Mouse (Mus musculus) frontal cortex, postnatal 36 days (tissue): ENCODE results near the gene Dnaic1.
A peak's percentile ranks its signal among the peaks of the same experiment; 100 is the strongest.

Experiments
- DNase-seq, 2 experiments: peaks; one replicate each; pipeline ENCODE4 v3.0.0; 2022; ENCODE audit warnings: low spot score in 2 of 2

Gene Dnaic1

DNA sequence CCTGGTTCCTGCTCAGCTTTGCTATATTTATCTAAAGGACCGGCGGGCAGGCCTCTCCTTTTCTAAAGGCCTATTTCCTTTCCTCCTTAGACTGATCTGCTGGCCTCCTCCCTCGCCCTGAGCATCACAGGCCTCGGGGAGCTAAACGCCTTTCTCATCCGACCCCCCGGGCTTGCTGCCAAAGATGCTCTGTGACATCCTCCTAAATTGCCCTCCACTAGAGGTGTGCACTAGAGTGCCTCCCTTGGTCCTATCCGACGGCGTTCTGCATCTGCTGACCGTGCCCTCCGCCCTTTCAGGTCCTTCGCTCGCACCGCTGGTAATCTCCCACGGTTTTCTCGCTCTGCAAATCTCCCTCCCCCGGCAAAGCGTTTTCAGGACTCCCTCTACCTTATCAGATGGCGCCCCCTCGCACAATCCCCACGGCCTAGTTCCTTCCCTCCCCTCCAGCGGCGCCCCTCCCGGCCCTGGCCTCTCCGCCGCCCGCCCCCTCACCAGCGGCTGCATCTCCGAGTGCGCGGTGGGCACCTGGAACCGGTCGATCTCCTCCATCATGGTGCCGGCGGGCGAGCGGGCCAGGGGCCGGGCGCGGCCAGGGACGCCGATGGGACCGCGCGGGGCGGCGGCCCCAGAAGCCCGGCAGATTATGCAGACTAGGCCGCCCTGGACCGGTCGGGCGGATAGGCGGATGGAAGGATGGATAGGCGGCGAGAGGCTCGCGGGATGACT is 729 bp upstream of the Dnaic1 start:
- DNase-seq = peak; percentile 50

DNA sequence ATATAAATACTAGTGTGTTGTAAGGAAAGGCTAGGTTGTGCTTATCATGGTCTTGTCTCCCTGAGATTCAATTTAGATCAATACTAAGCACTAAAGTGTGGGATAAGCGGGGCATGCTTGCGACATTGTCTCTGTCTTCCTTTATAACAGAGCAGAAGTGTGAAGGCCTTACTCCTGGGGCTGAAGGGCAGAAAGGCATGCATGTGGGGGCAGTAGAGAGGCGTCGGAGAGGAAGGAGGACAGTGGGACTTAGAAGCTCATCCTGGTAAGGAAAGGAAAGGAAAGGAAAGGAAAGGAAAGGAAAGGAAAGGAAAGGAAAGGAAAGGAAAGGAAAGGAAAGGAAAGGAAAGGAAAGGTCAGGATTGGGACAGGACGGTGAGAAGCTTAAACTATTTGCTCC is 1.9 kb downstream of the Dnaic1 start:
- DNase-seq = no peak

DNA sequence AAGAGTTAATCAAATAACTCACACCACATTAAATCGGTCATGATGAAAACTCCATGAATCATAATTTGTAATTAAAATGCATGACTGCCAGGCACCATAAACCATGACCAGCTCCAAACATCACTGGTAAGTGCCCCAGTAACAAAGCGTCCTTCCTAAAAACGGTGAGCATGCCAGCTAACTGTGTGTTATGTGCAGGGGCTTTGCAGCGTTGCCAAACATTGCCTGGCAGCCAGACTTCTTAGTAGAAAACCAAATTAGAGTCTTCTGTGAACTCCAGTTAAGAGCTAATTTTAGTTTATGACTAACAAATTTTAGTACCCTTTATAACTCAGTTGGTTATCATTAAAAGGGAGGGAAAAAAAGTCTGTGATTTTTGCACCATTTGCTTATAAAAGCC is 3.9 kb downstream of the Dnaic1 start:
- DNase-seq = no peak

DNA sequence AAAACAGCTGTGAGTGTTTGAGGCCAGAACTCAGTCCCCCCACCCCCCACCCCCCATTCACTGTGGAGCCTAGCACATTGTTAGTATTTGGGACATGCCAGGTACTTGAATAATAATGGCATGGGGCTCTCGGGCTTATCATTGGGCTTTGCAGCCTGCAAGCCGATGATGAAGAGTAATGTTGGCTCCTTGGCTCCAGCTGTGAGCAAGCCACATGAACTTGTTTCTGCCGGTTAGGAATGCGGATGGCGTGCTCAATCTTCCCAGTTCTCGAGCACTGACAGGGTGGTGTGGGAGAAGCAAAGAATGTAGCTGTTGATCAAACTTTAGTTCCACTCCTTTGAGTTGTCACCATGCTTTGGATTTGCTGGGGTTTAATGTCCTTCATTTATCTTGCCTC is 6.3 kb downstream of the Dnaic1 start:
- DNase-seq = no peak

DNA sequence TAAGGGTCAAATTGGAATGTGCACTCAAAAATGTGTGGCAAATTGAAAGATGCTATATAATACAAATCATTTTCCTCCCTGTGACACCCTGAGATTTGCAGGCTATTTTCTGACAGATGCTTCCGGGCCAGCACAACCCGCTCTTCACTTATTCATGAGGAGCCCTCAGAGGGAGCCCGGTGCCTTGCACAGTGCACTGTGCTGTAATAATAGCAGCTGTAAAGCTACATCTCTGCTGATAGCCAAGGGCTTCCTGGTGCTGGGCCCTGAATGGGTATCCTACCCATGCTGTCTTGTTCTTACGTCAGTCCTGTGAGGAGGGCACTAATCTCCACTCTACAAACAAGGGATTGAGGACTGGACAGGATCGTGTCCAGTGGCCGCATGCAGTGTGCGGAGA is 13.8 kb downstream of the Dnaic1 start:
- no peak for DNase-seq

DNA sequence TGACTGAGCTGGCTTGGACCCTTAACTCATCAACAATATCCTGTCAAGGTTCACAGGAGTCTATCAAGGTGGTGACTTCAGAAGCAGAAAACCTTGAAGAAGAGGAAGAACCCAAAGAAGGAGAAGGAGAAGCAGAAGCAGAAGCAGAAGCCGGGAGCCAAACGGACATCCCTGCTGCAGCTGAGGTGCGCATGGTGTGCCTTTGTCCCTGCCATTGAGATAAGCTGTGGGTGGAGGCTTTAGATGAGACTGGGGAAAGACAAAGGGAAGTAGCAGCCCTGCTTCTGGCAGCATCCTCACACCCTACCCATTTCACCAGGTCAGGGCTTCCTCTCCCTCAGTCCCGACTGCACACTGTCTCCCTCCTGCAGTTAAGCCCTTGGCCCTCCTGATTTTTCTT is 33.2 kb downstream of the Dnaic1 start:
- DNase-seq = no peak

DNA sequence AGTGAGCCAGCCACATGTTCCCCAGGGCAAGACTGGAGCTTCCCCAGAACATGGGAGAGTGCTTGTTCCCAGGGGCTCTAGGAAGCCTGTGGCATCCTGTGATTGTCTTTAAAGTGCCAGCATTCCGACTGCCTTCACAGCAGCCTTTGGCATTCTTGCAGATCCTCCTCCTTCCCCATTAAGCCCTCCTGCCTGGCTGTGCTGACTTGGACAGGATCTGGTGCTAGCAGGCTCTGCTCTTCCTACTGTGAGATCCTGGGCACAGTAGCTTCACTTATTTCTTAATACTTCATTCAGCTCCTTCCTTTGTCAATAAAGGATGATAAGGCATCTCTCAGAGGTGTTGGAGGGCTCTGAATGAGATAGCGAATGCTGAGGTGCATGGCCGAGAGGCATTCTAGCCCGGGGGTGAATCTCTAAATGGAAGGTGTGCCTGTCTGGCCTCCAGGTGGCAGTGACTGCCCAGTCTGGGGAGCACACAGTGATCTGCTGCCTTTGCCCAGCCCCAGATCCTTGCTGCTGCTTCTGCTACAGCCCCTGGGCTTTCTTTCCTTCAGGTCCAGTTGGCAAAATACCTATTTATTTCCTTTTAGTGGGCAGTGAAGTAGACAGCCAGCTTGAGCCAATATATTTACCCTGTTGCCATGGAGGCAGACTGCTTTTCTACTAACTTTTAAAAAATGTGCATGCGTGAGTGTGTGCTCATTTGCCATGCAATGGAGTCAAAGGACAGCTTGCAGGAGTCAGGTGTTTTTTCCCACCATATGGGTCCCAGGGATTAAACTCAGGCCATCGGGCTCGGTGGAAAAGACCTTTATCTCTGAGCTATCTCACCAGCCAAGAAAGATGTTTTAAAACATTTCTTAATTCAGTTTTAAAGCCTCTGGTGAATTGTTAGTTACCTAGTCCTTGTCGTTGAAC is 35.2 kb downstream of the Dnaic1 start:
- DNase-seq = peak in 1 of 2 experiments; percentile 21

DNA sequence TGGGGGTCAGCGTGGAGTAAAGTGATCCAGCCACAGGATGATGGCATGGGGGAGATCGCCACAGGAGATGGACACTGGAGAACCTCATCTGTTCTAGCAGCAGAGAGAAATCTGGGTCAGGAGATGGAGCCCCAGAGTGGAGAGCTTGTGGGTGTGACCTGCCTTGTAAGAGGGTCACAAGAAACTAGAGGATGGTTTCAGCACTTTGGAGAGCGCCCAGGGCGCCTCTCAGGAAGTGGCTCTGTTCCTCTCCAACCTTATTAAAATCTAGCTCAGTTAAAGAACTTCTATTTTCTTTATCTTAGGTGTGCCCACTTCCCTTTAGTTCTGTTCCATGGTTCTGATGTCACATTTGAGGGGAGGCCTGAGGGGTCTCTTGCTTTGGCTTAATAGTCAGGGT is 37.2 kb downstream of the Dnaic1 start:
- no peak for DNase-seq

DNA sequence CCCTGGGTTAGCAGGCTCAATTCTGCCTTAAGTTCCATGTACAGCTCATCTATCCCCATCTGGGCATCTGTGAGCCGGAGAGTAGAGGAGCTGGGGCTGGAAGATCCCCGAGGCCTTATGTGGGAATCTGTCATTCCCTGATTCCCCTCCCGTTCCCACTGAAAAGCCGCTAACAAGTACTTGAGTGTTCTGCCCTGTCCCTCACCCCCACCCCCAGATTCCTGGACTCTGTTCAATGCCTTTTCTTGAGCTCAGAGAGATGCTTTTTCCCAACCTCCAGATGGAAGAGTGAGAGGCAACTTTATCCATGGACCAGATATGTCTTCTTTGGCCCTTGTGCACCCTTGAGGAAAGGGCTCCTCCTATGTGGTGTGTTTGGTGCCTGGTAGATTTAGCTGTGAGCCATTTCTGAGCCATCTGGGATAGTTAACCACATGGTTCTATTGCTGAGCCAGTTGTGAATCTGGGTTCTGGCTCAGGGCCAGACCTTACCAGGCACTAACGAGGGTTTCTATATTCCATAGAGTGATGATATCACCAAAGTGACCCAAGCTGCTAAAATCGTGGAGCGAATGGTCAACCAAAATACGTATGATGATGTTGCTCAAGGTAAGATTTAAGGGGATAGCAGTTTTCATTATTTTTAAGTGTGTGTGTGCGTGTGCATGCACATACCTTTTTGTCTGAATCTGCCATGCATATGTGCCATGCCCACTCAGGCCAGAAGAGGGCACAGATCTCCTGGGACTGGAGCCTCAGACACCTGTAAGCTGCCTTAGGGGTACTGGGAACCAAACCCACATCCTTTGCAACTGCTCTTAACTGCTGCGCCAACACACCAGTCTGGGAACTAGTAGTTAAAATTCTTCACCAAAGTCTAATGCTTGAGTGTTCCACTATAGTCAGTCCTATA is 40.4 kb downstream of the Dnaic1 start:
- DNase-seq = no peak

DNA sequence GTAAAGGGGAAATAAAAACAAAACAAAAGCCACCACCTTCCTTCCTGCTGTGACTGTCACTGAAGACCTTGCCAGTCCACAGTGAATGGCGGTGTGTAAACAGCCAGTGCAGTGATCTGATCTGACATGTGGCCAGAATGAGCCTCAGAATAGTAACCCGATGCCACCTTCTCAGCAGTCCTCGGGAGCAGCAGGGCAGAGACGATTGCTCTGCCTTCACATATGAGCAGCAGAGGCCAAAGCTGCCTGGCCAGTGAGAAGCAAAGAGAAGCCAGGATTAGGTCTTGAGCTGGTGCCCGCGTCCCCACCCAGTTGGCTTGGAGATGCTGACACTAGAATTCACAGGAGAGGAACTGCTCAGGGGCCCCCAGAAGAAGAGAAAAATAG is 41.0 kb downstream of the Dnaic1 start:
- no peak for DNase-seq

DNA sequence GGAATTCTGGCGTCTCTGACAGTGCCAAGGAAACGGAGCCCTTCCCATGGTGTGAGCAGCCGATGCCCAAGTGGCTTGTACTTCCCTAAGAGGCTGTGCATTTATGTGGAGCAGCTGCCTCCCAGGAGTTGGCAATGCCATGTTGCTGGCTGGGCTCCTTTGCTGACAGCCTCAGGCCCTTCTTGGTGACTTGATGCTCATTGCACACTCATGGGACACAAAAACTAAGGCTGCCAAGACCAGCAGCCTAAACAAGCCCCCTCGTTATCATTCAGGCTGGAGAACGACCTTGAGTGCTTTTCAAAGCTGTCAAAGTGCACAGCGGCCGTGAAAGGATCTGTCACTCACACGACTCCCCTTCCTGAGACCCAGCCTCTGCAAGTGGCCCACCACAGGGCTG is 42.6 kb downstream of the Dnaic1 start:
- no peak for DNase-seq

DNA sequence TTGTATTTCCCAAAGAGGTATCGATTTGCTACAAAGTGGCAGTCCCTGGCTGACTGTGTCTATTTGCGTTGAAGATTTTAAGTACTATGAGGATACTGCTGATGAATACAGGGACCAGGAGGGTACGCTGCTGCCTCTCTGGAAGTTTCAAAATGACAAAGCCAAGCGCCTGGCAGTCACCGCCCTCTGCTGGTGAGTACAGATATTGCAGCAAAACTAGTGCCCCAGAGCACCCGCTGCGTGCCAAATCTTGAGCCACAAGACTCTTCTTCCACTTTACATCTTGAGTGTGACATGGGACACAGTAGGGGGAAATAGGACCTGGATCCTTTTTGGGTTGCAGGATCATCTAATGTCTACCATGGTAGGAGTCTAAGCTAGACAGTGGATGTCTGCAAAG is 44.6 kb downstream of the Dnaic1 start:
- peak; percentile 87 to 89 for DNase-seq

DNA sequence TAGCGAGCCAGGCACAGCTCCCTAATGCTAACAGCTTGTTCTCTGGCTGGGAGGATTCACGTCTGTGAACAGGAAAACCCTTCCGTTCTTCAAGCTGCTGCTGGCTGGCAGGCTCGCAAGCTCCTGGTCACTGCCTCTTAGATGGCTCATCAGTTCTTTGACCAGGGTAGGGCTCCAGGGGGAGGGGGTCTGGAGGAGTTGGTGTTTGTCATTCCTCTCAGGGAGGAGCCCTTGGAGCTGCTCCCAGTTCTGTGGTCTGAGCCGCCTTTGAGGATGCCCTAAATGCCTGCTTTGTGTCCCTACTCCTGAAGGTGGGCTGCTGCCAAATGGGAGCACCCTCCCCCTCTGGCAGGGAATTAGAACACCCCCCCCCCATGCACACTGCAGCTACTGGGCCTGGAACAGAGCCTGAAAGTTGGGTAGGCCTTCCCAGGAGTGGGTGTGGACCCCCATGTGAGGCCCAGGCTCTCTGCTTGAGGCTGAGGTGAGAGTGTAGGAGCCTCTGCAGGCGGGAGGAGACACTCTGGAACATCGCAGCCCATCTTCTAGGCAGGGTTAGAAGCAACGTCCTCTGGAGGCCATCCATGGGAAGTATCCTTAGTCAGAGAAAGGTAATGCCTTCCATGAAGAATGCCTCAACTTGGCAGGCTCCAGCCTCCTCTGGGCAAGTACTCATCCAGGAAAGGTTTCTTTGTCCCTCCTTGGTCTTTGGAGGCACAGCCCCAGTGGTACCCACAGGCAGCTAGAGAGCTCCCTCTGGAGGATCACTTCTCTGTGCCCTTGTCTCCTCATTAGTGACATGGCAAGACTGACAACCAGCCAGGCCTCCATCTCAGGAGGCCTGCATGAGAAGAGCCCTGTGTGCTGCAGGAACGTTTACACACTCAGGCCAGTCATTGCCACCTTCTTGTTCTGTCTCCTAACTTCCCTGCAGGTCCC is 46.4 kb downstream of the Dnaic1 start:
- DNase-seq = peak; percentile 60 to 76

DNA sequence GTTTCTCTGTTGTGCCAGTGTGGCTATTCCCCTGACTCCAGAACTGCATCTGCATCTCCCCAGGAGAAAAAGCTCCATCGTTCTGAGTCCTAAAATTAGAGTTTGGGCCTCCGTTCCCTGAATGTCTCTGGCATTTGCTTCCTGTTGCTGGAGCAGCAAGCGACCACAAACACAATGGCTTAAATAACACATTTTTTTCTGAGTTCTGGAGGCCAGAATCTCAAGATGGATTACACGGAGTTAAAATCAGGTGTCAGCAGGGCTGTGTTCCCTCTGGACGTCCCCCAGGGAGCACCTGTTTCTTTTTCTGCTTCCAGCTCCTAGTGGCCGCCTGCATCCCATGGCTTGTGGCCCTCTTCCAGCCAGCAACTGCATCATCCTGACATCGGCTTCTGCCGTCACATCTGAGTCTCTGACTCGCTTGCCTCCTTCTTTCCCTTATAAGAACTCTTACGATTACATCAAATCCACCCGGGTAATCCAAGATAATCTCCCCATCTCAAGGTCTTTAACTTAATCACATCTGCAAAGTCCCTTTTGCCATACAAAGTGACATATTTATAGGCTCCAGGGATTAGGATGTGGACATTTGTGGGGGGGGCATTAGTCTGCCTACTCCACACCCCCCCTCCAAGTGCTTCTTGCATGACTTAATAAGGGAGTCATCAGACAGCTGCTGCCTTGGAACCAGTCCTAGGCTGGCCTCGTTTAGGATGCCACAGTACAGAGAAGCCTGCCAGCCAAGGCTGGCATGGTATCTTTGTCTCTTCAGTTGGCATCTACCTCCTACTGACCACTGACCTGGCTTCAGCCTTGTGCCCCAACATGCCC is 49.6 kb downstream of the Dnaic1 start:
- DNase-seq = peak in 1 of 2 experiments; percentile 45

DNA sequence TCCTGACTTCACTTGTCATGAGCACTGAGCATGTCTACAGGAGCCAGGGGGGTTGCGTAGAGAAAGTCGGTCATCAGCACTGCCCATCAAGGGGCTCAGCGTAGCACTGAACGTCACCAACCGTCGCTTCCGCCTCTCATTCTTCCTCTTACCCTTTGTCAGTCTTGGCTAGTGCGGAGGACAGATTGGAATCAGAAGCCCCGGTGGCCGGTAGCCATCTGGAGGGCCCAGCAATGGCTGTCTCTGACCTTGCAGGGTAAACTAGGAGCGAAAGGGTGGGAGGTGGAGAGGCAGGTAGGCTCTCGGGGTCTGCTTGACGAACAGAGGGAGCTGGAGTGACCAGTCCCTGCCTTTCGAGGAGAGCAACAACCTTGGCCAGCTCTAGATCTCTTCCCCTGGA is 52.5 kb downstream of the Dnaic1 start:
- no peak for DNase-seq

DNA sequence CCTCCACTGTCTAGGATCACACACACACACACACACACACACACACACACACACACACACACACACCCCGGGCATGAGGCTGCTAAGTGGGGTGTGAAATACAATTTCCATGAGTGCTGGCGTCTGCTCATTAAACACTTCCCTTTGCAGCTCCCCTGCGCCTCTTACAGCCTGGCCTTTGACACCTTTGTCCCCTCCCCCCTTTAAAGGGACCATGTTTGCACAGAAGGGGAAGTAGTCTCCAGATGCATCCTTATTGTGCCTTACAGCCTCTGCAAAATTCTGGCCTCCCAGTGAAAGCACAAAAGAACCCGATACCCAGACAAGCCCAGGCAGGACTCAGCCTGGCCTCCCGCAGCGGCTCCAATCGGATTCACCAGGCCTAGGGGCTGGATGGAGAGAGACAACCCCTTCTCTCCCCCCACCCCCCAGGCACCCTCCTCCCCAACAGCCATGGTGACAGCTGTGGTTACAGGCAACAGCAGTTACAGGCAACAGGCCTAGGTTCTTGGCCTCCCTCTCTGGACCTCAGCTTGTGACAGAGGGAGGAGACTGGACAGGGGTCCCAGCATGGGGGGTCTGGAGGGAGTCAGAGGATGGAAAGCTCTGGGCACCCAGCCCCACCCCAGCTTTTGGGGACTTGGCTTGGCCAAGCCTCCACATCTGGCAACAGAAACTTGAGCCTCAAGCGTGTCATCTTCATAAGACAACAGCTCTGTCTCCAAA is 58.8 kb downstream of the Dnaic1 start:
- no peak for DNase-seq

DNA sequence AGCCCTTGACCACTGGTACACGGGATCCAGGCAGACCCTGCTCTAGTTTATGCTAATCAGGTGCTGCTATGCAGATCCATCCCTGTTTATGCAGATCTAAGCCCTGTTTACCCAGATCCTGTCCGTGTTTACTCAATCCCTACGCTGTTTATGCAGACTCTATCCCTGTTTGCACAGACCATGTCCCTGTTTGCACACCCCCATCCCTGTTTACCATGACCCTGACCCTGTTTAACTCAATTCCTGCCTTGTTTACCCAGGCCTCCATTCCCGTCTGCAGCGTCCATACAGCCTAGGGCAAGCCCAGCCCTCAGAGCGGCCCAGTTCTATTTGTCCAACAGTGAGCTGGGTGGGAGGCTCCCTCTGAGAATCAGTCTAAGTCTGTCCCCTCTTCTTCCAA is 60.6 kb downstream of the Dnaic1 start:
- DNase-seq = no peak

DNA sequence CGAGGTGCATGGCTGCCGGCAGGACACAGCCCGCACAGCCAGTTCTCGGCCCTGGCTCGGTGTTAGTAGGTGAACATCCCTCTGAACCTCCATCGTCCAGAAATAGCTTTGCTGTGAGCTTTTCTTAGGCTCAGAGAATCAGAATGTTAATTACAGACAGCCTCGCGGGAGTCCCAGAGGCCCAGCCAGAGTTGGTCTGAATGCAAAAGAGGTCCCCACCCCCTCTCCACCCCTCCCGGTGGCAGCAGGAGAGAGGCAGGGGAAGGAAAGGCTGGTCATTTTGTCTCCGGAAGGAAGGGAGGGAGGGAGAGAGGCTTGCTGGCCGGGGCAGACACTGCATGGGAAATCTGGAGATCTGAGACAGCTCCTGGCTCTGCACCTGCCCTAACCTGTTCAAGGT is 61.8 kb downstream of the Dnaic1 start:
- peak in 1 of 2 experiments; percentile 58 for DNase-seq

DNA sequence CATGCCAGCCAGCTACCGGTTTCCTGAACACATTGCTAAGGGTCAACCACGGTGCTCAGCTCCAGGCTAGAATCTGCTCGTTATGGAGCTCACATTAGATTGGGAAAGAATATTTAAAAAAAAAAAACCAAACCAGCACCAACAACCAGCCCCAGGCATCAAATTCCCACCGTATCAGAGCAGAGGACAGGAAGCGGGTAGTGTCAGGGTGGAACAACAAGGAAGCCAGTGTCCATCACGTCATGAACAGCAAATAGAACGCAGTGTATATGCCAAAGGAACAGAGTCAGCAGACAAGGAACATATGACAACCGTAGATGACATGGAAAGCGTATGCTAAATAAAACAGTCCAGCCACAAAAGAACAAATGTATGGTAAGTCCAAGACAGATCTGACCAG is 63.4 kb downstream of the Dnaic1 start:
- no peak for DNase-seq
